Mouse (Mus musculus) intestine, embryonic 16.5 days (tissue): ENCODE measurements around the gene Pxn. TPM values are rescaled to one million over a fixed set of nuclear protein-coding genes. Genes with fewer than 3 reads are reported as not detected.

ENCODE experiments used
- ATAC-seq: fragments of 200-750 bp; cut with Nextera tagmentation; 2 replicates; pipeline ENCODE4 v1.8.0; 2017; ENCODE audit warnings: moderate TSS enrichment, moderate library complexity
- H3K27ac ChIP-seq: fragments of 300-500 bp; sonication (generic); 2 replicates; pipeline ENCODE4 v1.5.1; 2014; ENCODE audit warnings: mild to moderate bottlenecking, low read length
- H3K27me3 ChIP-seq: fragments of 300-500 bp; sonication (generic); replicated peaks from 2 replicates; pipeline ENCODE4 v1.6.1; 2014; ENCODE audit warnings: low read length, control low read depth, mixed read lengths; ENCODE audit not compliant: control insufficient read depth, insufficient read depth
- H3K36me3 ChIP-seq: fragments of 300-500 bp; sonication (generic); 2 replicates; pipeline ENCODE4 v1.6.1; 2014; ENCODE audit warnings: low read length, control low read depth; ENCODE audit not compliant: control insufficient read depth, insufficient read depth
- H3K4me1 ChIP-seq: fragments of 300-500 bp; sonication (generic); 2 replicates; pipeline ENCODE4 v1.6.1; 2014; ENCODE audit warnings: low read length, control low read depth, mixed read lengths; ENCODE audit not compliant: control insufficient read depth, insufficient read depth
- H3K4me2 ChIP-seq: fragments of 300-500 bp; sonication (generic); 2 replicates; pipeline ENCODE4 v1.6.1; 2014; ENCODE audit warnings: low read depth, low read length, control low read depth
- H3K4me3 ChIP-seq: fragments of 300-500 bp; sonication (generic); 2 replicates; pipeline ENCODE4 v1.5.1; 2014; ENCODE audit warnings: mild to moderate bottlenecking, low read length
- H3K9ac ChIP-seq: fragments of 300-500 bp; sonication (generic); 2 replicates; pipeline ENCODE4 v1.6.1; 2014; ENCODE audit warnings: low read depth, low read length
- H3K9me3 ChIP-seq: fragments of 300-500 bp; sonication (generic); 2 replicates; pipeline ENCODE4 v1.6.1; 2016; ENCODE audit warnings: low read length, control low read depth; ENCODE audit not compliant: control insufficient read depth
- WGBS: fragments of 180-500 bp; shearing (Covaris S2); extraction: QIAGEN DNeasy Blood & Tissue Kit; methylation state at CpG from one replicate; pipeline ENCODE4 v1.1.7; 2014; 5-methylcytosine and 5-hydroxymethylcytosine counted together
- polyA plus RNA-seq: library from polyadenylated mRNA; unstranded; fragments of >200 nt; fragmentation: Nextera tagmentation; extraction: Ambion mirVana; gene quantifications from 2 replicates; pipeline ENCODE4 v1.2.1, GENCODE M21; 2015

The Pxn gene
- polyA plus RNA-seq, 1 experiment from 2014 or later, result 71.9 TPM

- Histone ChIP-seq H3K27ac (peak overlapping the region; percentile 91), H3K4me1 (peaks cover 61% of the 10 kb centered on the region), H3K9ac (peak overlapping the region; percentile 53), H3K4me2 (0 out of 2 replicates have a peak overlapping the region, but pooled peaks have one; percentile 28), H3K36me3 (no peaks in the 10 kb centered on the region), H3K9me3 (no peaks in the 10 kb centered on the region), H3K27me3 (no peaks in the 10 kb centered on the region), H3K4me3 (no peak overlapping the region)
- peak; percentile 69 for ATAC-seq
- WGBS, result 62% methylated on average over 15 of the region's 15 CpGs
Observed at GRCm38 (mm10) chr5:115522981-115523499, 16.6 kb downstream of the Pxn start.

DNA sequence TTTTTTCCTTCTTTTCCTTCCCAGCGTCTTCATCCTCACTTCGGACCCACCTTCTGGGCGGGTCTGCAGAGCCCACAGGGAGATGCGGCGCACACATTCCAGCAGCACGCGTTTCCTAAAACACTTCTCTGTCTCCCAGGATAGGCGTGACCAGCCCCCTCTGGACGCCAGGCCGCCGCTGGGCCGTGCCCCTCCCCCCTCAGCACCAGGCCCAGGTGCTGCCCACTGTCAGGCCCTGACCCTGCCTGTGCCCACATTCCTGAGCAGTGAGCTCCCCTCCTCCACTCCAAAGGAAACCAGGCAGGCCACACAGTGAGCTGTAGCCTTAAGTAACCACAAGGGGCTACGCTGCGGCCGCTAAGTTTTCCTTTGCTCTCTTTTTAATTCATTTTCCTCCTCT, 17.5 kb downstream of the Pxn start:
- H3K4me2 ChIP-seq, result 0 out of 2 replicates have a peak overlapping the region, but pooled peaks have one; percentile 3
- no peak overlapping the region for H3K4me3 ChIP-seq
- H3K27me3 ChIP-seq, result no peaks in the 10 kb centered on the region
- ATAC-seq, result peak; percentile 32; the same call in 1 of the 2 replicates
- no peaks in the 10 kb centered on the region for H3K9me3 ChIP-seq
- peaks cover 62% of the 10 kb centered on the region for H3K4me1 ChIP-seq
- H3K27ac ChIP-seq, result peak overlapping the region; percentile 11
- H3K9ac ChIP-seq, result peak overlapping the region; percentile 1
- WGBS, result 17% methylated on average over 15 of the region's 15 CpGs
- no peaks in the 10 kb centered on the region for H3K36me3 ChIP-seq

GRCm38 (mm10) chr5:115524471-115524870, 18.0 kb downstream of the Pxn start:
- peak overlapping the region; percentile 1 for H3K9ac ChIP-seq
- 52% methylated on average over 12 of the region's 12 CpGs for WGBS
- no peaks in the 10 kb centered on the region for H3K27me3 ChIP-seq
- H3K4me2 ChIP-seq, result no peak overlapping the region
- peaks cover 64% of the 10 kb centered on the region for H3K4me1 ChIP-seq
- H3K4me3 ChIP-seq, result no peak overlapping the region
- H3K9me3 ChIP-seq, result no peaks in the 10 kb centered on the region
- no peaks in the 10 kb centered on the region for H3K36me3 ChIP-seq
- 0 out of 2 replicates have a peak, but pooled peaks have one; percentile 8 for ATAC-seq
- peak overlapping the region; percentile 11; the same call in 1 of the 2 replicates for H3K27ac ChIP-seq

GRCm38 (mm10) chr5:115525416-115525815, 18.9 kb downstream of the Pxn start:
- H3K4me3 ChIP-seq, result no peak overlapping the region
- no peak overlapping the region for H3K4me2 ChIP-seq
- no peaks in the 10 kb centered on the region for H3K27me3 ChIP-seq
- ATAC-seq, result no peak
- H3K4me1 ChIP-seq, result peaks cover 67% of the 10 kb centered on the region
- no peak overlapping the region for H3K9ac ChIP-seq
- no peaks in the 10 kb centered on the region for H3K9me3 ChIP-seq
- no peak overlapping the region for H3K27ac ChIP-seq
- H3K36me3 ChIP-seq, result no peaks in the 10 kb centered on the region
- 91% methylated on average over 4 of the region's 4 CpGs for WGBS

- Histone ChIP-seq H3K27me3 (no peaks in the 10 kb centered on the region), H3K4me2 (no peak overlapping the region), H3K9me3 (no peaks in the 10 kb centered on the region), H3K27ac (no peak overlapping the region), H3K4me1 (peaks cover 67% of the 10 kb centered on the region), H3K4me3 (no peak overlapping the region), H3K9ac (peak overlapping the region; percentile 3; the same call in 1 of the 2 replicates), H3K36me3 (no peaks in the 10 kb centered on the region)
- WGBS, result 76% methylated on average over 9 of the region's 9 CpGs
- no peak for ATAC-seq
Observed at GRCm38 (mm10) chr5:115525943-115526342, 19.5 kb downstream of the Pxn start.

GRCm38 (mm10) chr5:115526456-115527202, 20.2 kb downstream of the Pxn start:
- Histone ChIP-seq H3K4me2 (no peak overlapping the region), H3K9ac (0 out of 2 replicates have a peak overlapping the region, but pooled peaks have one; percentile 3), H3K9me3 (no peaks in the 10 kb centered on the region), H3K36me3 (no peaks in the 10 kb centered on the region), H3K27me3 (no peaks in the 10 kb centered on the region), H3K27ac (no peak overlapping the region), H3K4me3 (no peak overlapping the region), H3K4me1 (peaks cover 67% of the 10 kb centered on the region)
- WGBS, result 87% methylated on average over 17 of the region's 17 CpGs
- ATAC-seq, result no peak

DNA sequence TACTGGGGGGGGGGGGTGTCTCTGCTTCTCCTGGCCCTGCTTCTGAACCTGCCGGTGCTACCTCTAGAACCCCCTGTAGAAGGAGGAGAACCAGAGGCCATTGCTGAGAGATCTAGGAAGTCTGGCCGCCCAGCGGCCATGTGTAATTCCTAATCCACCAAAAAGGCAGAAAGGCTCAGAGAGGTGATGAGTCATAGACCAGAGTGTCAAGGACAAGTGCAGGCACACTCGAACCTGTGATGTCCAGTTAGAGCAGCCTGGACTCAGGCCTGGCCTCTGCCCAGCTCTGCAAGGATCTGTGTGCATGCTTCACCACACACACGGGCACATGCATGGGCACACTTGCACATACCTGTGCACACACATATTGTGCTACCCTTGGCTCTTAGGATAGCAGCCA, 21.7 kb downstream of the Pxn start:
- WGBS, result 84% methylated on average over 5 of the region's 5 CpGs
- peaks cover 67% of the 10 kb centered on the region for H3K4me1 ChIP-seq

DNA sequence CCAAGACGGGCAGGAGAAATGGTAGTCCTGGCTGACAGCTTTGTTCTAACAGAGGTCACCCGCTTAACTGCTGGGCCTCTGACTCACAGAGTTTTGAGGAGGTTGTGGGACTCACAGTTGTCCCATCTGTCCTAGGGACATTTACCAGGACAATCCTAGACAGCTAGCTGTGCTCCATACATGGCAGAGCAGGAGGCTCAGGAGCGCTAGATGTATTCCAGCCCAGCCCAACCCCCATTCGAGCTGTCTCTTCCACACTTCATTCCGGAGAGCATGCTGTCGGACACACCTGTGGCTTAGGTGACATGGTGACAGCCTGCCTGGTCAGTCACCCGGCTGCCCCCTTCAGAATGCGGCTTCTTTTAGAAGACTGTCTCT, 22.9 kb downstream of the Pxn start:
- Histone ChIP-seq H3K4me2 (0 out of 2 replicates have a peak overlapping the region, but pooled peaks have one; percentile 18), H3K36me3 (no peaks in the 10 kb centered on the region), H3K27me3 (no peaks in the 10 kb centered on the region), H3K9ac (no peak overlapping the region), H3K9me3 (no peaks in the 10 kb centered on the region), H3K4me3 (no peak overlapping the region), H3K4me1 (peaks cover 67% of the 10 kb centered on the region), H3K27ac (peak overlapping the region; percentile 85)
- 45% methylated on average over 8 of the region's 8 CpGs for WGBS
- ATAC-seq, result no peak

More for the DNA sequence above, 21.7 kb downstream of the Pxn start:
- H3K9me3 ChIP-seq, result no peaks in the 10 kb centered on the region
- H3K27me3 ChIP-seq, result no peaks in the 10 kb centered on the region
- no peak for ATAC-seq
- H3K36me3 ChIP-seq, result no peaks in the 10 kb centered on the region
- H3K4me2 ChIP-seq, result no peak overlapping the region
- H3K4me3 ChIP-seq, result no peak overlapping the region
- H3K27ac ChIP-seq, result no peak overlapping the region
- H3K9ac ChIP-seq, result no peak overlapping the region

- H3K4me2 ChIP-seq, result 0 out of 2 replicates have a peak overlapping the region, but pooled peaks have one; percentile 18
- H3K36me3 ChIP-seq, result no peaks in the 10 kb centered on the region
- H3K9me3 ChIP-seq, result no peaks in the 10 kb centered on the region
- ATAC-seq, result no peak
- H3K9ac ChIP-seq, result peak overlapping the region; percentile 41; the same call in 1 of the 2 replicates
- no peaks in the 10 kb centered on the region for H3K27me3 ChIP-seq
- H3K27ac ChIP-seq, result peak overlapping the region; percentile 85
- peaks cover 67% of the 10 kb centered on the region for H3K4me1 ChIP-seq
- H3K4me3 ChIP-seq, result no peak overlapping the region
- WGBS, result 45% methylated on average over 7 of the region's 7 CpGs
Observed at GRCm38 (mm10) chr5:115529742-115530446, 23.4 kb downstream of the Pxn start.
